Mouse (Mus musculus): Measurements from ENCODE around the gene Uba52. TPM values are rescaled to one million over a fixed set of nuclear protein-coding genes. Genes with fewer than 3 reads are reported as not detected.
"Not testable (repeated sequence)": the region's sequence is repeated elsewhere in the genome, so short reads cannot be mapped to it uniquely, and the experiment has no call there.

The Uba52 gene
- polyA plus RNA-seq, 1 experiment from 2014 or later: 951 TPM

GRCm38 (mm10) chr8:70528182-70528797, 17.7 kb upstream of the Uba52 start:
- H3K9me3 ChIP-seq: no peaks in the 10 kb centered on the region
- H3K27ac ChIP-seq (replicated peaks): peak overlapping the region; percentile 99
- DNase-seq (ENCODE audit: low spot score): no peak
- peak overlapping the region; percentile 90 for H3K4me3 ChIP-seq
- peaks cover 30% of the 10 kb centered on the region for H3K4me1 ChIP-seq
- WGBS: 38% methylated on average over 13 of the region's 13 CpGs
- H3K27me3 ChIP-seq (replicated peaks; ENCODE audit: low read depth, poor library complexity, severe bottlenecking): no peaks in the 10 kb centered on the region
- peaks cover 42% of the 10 kb centered on the region for H3K36me3 ChIP-seq (replicated peaks)

GRCm38 (mm10) chr8:70527512-70528181, 17.0 kb upstream of the Uba52 start, which contains the start of the genes Fkbp8 and Kxd1:
Fkbp8 (plus strand) TSS chr8:70527724.
Kxd1 (minus strand) TSS chr8:70527956.
- Histone ChIP-seq H3K9me3 (no peaks in the 10 kb centered on the region), H3K27ac (replicated peaks) (peak within 1 kb of the TSS; percentile 99), H3K36me3 (replicated peaks) (peaks cover 36% of the 10 kb centered on the region), H3K27me3 (replicated peaks; ENCODE audit: low read depth, poor library complexity, severe bottlenecking) (no peaks in the 10 kb centered on the region), H3K4me1 (peaks cover 34% of the 10 kb centered on the region), H3K4me3 (peak within 1 kb of the TSS; percentile 90)
- WGBS: under 1% methylated on average over 61 of the region's 61 CpGs
- peak; percentile 98 for DNase-seq (ENCODE audit: low spot score)

GRCm38 (mm10) chr8:70527111-70527511, 16.5 kb upstream of the Uba52 start:
- Histone ChIP-seq H3K4me3 (peak overlapping the region; percentile 90), H3K36me3 (replicated peaks) (peaks cover 30% of the 10 kb centered on the region), H3K4me1 (peaks cover 40% of the 10 kb centered on the region), H3K9me3 (no peaks in the 10 kb centered on the region), H3K27ac (replicated peaks) (peak overlapping the region; percentile 99), H3K27me3 (replicated peaks; ENCODE audit: low read depth, poor library complexity, severe bottlenecking) (no peaks in the 10 kb centered on the region)
- WGBS: 3% methylated on average over 8 of the region's 8 CpGs
- no peak for DNase-seq (ENCODE audit: low spot score)

DNA sequence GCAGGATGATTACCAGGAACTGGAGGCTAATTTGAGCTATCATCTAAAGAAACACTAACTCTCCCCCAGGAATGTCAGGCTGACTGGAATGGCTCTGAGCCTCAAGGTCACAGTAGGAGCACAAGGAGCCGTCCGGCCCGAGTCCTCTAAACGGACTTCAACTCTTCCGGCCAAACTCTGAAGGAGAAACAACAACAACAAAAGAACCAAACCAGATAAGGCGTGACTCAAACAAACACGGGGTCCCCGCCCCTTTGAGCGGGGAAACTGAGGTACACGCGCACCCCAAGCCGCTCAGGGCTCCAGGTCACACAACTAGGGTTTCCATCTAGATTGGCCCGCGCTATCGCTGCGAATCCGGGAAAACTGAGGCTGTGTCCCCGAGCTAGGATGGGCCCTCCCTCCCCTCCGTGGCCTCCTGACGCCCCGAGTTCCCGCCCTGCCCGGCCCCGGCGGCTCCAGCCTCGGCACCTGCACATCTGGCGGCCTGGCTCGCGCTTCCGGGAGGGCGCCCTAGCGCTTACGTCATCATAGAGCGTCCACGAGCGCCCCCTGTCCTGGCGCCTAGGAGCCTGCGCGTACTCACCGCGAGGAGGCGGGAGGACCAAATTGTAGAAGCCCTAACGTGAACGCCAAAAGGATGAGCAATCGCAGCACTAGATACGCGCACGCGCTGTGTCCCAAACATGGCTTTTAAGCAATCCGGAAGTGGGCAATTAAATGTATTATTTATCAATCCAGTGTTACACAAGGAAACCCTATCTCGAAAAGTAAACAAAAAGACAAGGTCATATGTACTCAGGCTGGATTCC, 12.2 kb upstream of the Uba52 start:
- H3K36me3 ChIP-seq (replicated peaks): peaks cover 21% of the 10 kb centered on the region
- H3K27me3 ChIP-seq (replicated peaks; ENCODE audit: low read depth, poor library complexity, severe bottlenecking): no peaks in the 10 kb centered on the region
- WGBS: under 1% methylated on average over 51 of the region's 51 CpGs
- H3K9me3 ChIP-seq: no peaks in the 10 kb centered on the region
- peak overlapping the region; percentile 84 for H3K4me3 ChIP-seq
- H3K4me1 ChIP-seq: peaks cover 36% of the 10 kb centered on the region
- peak; percentile 96 for DNase-seq (ENCODE audit: low spot score)
- peak overlapping the region; percentile 90 for H3K27ac ChIP-seq (replicated peaks)

DNA sequence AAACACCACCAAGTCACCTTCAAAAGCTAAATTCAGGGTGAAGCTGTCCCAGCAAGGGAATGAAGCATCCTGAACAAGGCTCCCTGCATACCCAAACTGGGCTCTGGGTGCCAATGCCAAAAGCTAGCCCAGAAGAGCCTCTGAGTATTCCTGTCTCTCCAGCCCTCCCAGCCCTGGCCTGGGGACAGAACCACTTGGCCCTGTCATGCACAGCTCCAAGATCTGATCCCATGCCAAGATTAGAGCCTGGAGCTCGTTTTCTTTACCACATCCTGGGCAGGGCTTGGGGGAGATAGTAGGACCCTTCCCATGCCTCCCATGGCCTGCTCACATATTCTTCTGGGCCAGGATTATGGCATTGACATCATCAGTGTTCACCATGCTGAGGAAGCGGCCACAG, 9.0 kb upstream of the Uba52 start:
- 66% methylated on average over 2 of the region's 2 CpGs for WGBS

DNA sequence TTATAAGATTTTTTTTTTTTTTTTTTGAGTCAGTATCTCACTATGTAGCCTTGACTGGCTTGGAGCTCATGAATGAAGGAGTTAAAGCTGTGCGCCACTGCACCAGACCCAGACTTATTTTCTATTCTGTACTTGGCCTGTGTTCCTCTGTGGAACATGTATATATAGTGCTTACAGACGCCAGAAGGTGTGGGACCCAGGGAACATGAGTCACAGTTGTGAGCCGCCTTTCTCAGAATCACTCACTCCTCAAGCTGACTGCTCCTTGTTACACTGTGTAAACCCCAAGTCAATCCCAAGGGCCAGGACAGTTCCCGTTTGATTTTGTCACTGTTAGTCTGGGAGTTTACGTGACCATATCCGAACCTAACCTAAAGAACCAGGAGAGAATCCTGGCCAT, 8.4 kb upstream of the Uba52 start:
- H3K4me3 ChIP-seq: no peak overlapping the region
- H3K27ac ChIP-seq (replicated peaks): no peak overlapping the region
- peaks cover 49% of the 10 kb centered on the region for H3K36me3 ChIP-seq (replicated peaks)
- peaks cover 27% of the 10 kb centered on the region for H3K4me1 ChIP-seq
- no peak for DNase-seq (ENCODE audit: low spot score)
- no peaks in the 10 kb centered on the region for H3K9me3 ChIP-seq
- H3K27me3 ChIP-seq (replicated peaks; ENCODE audit: low read depth, poor library complexity, severe bottlenecking): no peaks in the 10 kb centered on the region
- WGBS: 93% methylated on average over 6 of the region's 6 CpGs

More for the DNA sequence above, 9.0 kb upstream of the Uba52 start:
- peaks cover 44% of the 10 kb centered on the region for H3K36me3 ChIP-seq (replicated peaks)
- DNase-seq (ENCODE audit: low spot score): no peak
- H3K9me3 ChIP-seq: no peaks in the 10 kb centered on the region
- no peak overlapping the region for H3K4me3 ChIP-seq
- no peak overlapping the region for H3K27ac ChIP-seq (replicated peaks)
- no peaks in the 10 kb centered on the region for H3K27me3 ChIP-seq (replicated peaks; ENCODE audit: low read depth, poor library complexity, severe bottlenecking)
- peaks cover 27% of the 10 kb centered on the region for H3K4me1 ChIP-seq

DNA sequence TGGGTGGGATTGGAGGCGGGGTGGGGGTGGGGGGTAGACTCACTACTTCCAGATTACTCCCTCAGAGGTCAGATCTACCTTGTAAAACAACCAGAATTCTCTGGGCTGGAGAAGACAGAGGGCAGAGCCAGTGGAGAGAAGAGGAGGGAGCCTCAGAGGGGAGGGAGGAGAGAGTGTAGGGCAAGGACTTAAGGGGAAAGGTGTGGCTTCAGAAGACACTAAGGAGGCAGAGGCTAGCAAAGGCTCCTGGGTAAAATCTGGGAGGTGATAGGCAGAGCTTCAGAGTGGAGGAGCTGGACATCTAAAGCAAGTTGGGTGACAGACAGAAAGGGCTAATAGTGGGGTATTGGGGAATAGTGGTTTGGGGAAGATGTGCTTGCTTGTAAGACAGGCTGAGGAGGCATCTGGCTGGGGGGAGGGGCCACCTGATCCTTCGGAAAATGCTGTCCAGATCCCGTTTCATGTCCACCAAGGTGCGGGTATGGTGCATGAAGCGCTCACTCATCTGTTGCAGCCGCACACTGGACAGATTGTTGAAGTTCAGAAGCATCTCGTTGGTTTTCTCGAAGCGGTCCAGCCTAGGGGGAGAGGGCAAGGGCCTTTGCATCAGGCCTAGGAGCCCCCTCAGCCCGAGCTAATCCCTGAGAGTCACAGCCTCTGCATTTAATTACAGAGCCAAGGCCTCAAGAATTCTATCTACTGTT, 7.5 kb upstream of the Uba52 start:
- peaks cover 21% of the 10 kb centered on the region for H3K4me1 ChIP-seq
- no peak for DNase-seq (ENCODE audit: low spot score)
- H3K4me3 ChIP-seq: no peak overlapping the region
- H3K9me3 ChIP-seq: no peaks in the 10 kb centered on the region
- whole genome bisulfite sequencing: 76% methylated on average over 10 of the region's 10 CpGs
- peaks cover 59% of the 10 kb centered on the region for H3K36me3 ChIP-seq (replicated peaks)
- no peak overlapping the region for H3K27ac ChIP-seq (replicated peaks)
- H3K27me3 ChIP-seq (replicated peaks; ENCODE audit: low read depth, poor library complexity, severe bottlenecking): no peaks in the 10 kb centered on the region

DNA sequence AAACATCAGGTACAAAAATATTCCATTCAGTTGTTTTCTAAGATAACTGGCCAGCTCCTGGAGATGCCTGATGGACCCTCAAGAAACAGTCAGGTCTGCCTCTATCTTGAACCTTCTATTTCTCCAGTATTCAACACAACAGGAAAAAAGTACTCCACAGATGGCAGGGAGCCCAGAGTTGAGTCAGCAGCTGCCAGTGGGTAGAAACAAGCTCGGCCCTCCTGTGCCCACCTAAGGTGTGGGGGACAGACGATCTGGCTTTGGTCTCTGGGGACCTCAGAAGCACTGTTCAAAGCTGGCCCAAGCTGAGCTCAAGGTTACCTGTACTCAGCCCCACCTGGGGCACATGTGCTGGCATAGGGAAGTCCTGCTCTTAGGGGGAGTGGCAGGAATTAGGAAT, 2.8 kb upstream of the Uba52 start:
- Histone ChIP-seq H3K27ac (replicated peaks) (no peak overlapping the region), H3K4me3 (no peak overlapping the region), H3K36me3 (replicated peaks) (peaks cover 70% of the 10 kb centered on the region), H3K9me3 (no peaks in the 10 kb centered on the region), H3K27me3 (replicated peaks; ENCODE audit: low read depth, poor library complexity, severe bottlenecking) (no peaks in the 10 kb centered on the region), H3K4me1 (peaks cover 32% of the 10 kb centered on the region)
- no peak for DNase-seq (ENCODE audit: low spot score)
- WGBS: 88% methylated on average over 2 of the region's 2 CpGs

- H3K27me3 ChIP-seq (replicated peaks; ENCODE audit: low read depth, poor library complexity, severe bottlenecking): no peaks in the 10 kb centered on the region
- peaks cover 70% of the 10 kb centered on the region for H3K36me3 ChIP-seq (replicated peaks)
- no peak overlapping the region for H3K27ac ChIP-seq (replicated peaks)
- peak overlapping the region; percentile 94; the same call in 1 of the 2 replicates for H3K4me3 ChIP-seq
- no peaks in the 10 kb centered on the region for H3K9me3 ChIP-seq
- 93% methylated on average over 11 of the region's 11 CpGs for WGBS
- no peak for DNase-seq (ENCODE audit: low spot score)
- H3K4me1 ChIP-seq: peaks cover 30% of the 10 kb centered on the region
Observed at GRCm38 (mm10) chr8:70512253-70512903, 1.8 kb upstream of the Uba52 start.

DNA sequence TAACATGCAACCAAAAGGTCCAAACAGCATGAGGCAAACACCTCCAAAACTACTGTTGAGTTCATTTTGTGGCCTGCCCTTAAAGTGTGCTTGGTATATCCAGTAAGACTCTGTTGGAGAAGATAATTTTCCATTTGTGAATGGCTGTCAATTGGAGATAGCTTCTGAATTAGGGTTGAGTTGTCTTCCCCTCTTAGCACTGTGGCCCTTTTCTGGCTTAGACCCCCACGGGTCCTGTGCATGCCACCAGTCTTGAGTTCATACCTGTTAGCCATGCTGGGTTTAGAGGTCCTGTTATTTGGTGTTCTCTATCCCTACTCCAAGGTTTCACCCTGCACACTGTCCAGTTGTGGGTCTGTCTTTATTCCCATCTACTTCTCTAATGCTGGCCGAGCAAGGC, 1.2 kb upstream of the Uba52 start:
- peaks cover 74% of the 10 kb centered on the region for H3K36me3 ChIP-seq (replicated peaks)
- peak overlapping the region; percentile 94 for H3K4me3 ChIP-seq

GRCm38 (mm10) chr8:70511174-70511573, 573 bp upstream of the Uba52 start:
- DNase-seq (ENCODE audit: low spot score); H3K9me3 ChIP-seq; H3K27me3 ChIP-seq (replicated peaks; ENCODE audit: low read depth, poor library complexity, severe bottlenecking): not testable (repeated sequence)
- Histone ChIP-seq H3K4me1 (peaks cover 37% of the 10 kb centered on the region), H3K36me3 (replicated peaks) (peaks cover 69% of the 10 kb centered on the region), H3K4me3 (peak overlapping the region; percentile 94), H3K27ac (replicated peaks) (peak overlapping the region; percentile 96)
- WGBS: 86% methylated on average over 6 of the region's 6 CpGs

More for the DNA sequence above, 1.2 kb upstream of the Uba52 start:
- Histone ChIP-seq H3K9me3 (no peaks in the 10 kb centered on the region), H3K27ac (replicated peaks) (no peak overlapping the region), H3K4me1 (peaks cover 34% of the 10 kb centered on the region), H3K27me3 (replicated peaks; ENCODE audit: low read depth, poor library complexity, severe bottlenecking) (no peaks in the 10 kb centered on the region)
- no peak for DNase-seq (ENCODE audit: low spot score)
- WGBS: 98% methylated on average over 2 of the region's 2 CpGs
